Mouse (Mus musculus) kidney, embryonic 14.5 days (tissue): ENCODE data around the gene Ttc29. TPM values are rescaled to one million over a fixed set of nuclear protein-coding genes. Genes with fewer than 3 reads are reported as not detected.

Experiments used
- ATAC-seq: fragments of 200-750 bp; cut with Nextera tagmentation; 2 replicates; pipeline ENCODE4 v1.8.0; 2017; ENCODE audit warnings: moderate number of reproducible peaks, mild to moderate bottlenecking, moderate TSS enrichment, moderate library complexity; ENCODE audit not compliant: low FRiP score, low TSS enrichment
- H3K27ac ChIP-seq: fragments of 300-500 bp; sonication (generic); 2 replicates; pipeline ENCODE4 v1.5.1; 2014; ENCODE audit warnings: low read depth, mild to moderate bottlenecking, low read length, moderate library complexity, mixed read lengths
- H3K27me3 ChIP-seq: fragments of 300-500 bp; sonication (generic); 2 replicates; pipeline ENCODE4 v1.6.1; 2014; ENCODE audit warnings: mild to moderate bottlenecking, low read length; ENCODE audit not compliant: control insufficient read depth, insufficient read depth
- H3K36me3 ChIP-seq: fragments of 300-500 bp; sonication (generic); 2 replicates; pipeline ENCODE4 v1.6.1; 2014; ENCODE audit warnings: low read length, mixed read lengths; ENCODE audit not compliant: control insufficient read depth, insufficient read depth
- H3K4me1 ChIP-seq: fragments of 300-500 bp; sonication (generic); 2 replicates; pipeline ENCODE4 v1.6.1; 2014; ENCODE audit warnings: low read length, mixed read lengths; ENCODE audit not compliant: control insufficient read depth, insufficient read depth
- H3K4me2 ChIP-seq: fragments of 300-500 bp; sonication (generic); replicated peaks from 2 replicates; pipeline ENCODE4 v1.6.1; 2014; ENCODE audit warnings: low read depth, mild to moderate bottlenecking, low read length
- H3K4me3 ChIP-seq: fragments of 300-500 bp; sonication (generic); 2 replicates; pipeline ENCODE4 v1.5.1; 2014; ENCODE audit warnings: mild to moderate bottlenecking, low read length
- H3K9ac ChIP-seq: fragments of 300-500 bp; sonication (generic); 2 replicates; pipeline ENCODE4 v1.6.1; 2014; ENCODE audit warnings: low read depth, mild to moderate bottlenecking, low read length, moderate library complexity
- H3K9me3 ChIP-seq: fragments of 300-500 bp; sonication (generic); 2 replicates; pipeline ENCODE4 v1.6.1; 2016; ENCODE audit warnings: low read length; ENCODE audit not compliant: control insufficient read depth
- WGBS: fragments of 180-500 bp; shearing (Covaris S2); extraction: QIAGEN DNeasy Blood & Tissue Kit; methylation state at CpG from one replicate; pipeline ENCODE4 v1.1.7; 2014; 5-methylcytosine and 5-hydroxymethylcytosine counted together
- polyA plus RNA-seq: library from polyadenylated mRNA; unstranded; fragments of >200 nt; fragmentation: Nextera tagmentation; extraction: Ambion mirVana; gene quantifications from 2 replicates; pipeline ENCODE4 v1.2.1, GENCODE M21; 2014

The Ttc29 gene
- polyA plus RNA-seq, 1 experiment from 2014 or later, result not detected

DNA sequence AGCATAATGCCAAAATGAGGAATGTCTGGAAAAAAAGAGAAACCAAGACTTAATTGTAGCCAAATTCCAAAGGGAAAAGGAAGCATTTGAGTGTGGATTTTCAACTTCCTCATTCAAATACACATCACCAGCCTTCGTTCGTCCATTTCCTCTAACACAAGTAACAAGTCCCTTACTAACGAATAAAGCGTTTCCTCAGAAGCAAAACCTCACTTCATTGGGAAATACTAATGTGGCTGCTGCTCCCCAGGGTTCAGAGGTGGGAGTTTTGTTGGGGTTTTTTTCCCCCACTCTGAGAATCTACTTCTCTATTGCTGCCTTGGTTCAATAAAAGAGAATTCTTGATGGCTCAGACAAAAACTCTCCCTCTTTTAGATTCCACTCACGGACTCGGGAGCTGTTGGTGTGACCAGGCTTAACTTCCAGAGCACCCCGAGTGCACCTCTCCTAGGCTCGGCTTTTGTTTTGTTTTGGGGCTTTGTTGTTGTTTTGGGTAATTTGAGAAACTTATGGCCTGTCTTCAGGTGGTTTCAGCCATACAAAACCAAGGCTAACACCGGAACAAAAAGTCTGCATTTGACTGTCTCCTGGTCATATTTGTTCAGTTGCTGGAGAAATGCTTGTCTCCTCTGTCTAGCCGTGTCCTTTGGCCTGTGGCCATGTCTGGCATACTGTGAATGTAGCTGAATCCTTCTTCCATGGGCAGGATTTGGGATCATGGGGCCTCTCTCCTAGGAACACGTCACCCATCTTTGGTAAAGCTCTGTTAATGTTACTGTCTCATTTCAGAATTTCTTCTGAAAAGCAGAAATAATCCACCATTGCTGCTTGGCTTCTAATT, 127.8 kb downstream of the Ttc29 start:
- Histone ChIP-seq H3K9ac (no peak overlapping the region), H3K4me1 (no peaks in the 10 kb centered on the region), H3K27ac (no peak overlapping the region), H3K4me2 (no peak overlapping the region), H3K36me3 (no peaks in the 10 kb centered on the region), H3K9me3 (no peaks in the 10 kb centered on the region), H3K4me3 (no peak overlapping the region), H3K27me3 (no peaks in the 10 kb centered on the region; the same call in 1 of the 2 replicates)
- ATAC-seq, result no peak
- 68% methylated on average over 11 of the region's 11 CpGs for WGBS

DNA sequence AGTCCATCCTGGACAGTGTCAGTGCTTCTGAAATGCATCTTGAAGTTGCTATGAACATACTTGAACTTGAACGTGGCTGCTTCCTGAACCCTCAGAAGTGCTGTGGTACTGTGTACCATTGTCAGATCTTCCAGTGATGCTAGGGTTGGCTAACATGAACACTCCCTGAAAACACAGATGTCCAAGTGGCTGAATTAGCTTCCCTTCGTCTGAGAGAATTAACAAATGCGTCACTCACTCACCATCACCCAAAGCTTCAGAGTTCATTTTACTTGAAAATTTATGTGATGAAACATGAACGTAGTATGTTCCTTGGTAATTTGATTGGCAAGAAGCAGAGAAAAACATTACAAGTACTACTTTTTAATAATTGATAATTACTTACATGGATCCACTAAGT, 129.1 kb downstream of the Ttc29 start:
- Histone ChIP-seq H3K36me3 (no peaks in the 10 kb centered on the region), H3K9me3 (no peaks in the 10 kb centered on the region), H3K4me2 (no peak overlapping the region), H3K9ac (no peak overlapping the region), H3K27me3 (no peaks in the 10 kb centered on the region; the same call in 1 of the 2 replicates), H3K4me1 (no peaks in the 10 kb centered on the region), H3K4me3 (no peak overlapping the region), H3K27ac (no peak overlapping the region)
- WGBS, result 79% methylated on average over 4 of the region's 4 CpGs
- no peak for ATAC-seq

DNA sequence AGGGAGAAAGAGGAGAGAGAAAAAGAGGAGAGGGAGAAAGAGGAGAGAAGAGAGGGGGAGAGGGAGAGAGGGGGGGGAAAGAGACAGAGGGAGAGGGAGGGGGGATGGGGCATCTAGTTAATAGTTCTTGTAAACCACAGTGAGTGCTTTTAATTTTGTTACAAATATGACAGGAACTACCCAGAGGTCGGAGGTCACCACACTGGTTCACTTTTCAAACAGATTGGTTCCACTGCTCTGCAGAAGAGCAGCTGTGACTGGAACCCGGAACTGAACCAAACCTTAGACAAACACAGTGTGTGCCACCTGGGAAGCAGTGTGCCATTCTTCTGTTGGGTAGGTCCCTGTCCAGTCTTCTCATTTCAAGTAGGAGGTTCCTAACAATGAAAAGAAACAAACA, 130.9 kb downstream of the Ttc29 start:
- no peak for ATAC-seq
- Histone ChIP-seq H3K4me3 (no peak overlapping the region), H3K27ac (no peak overlapping the region), H3K4me1 (no peaks in the 10 kb centered on the region), H3K9ac (no peak overlapping the region), H3K4me2 (no peak overlapping the region), H3K9me3 (no peaks in the 10 kb centered on the region), H3K36me3 (no peaks in the 10 kb centered on the region), H3K27me3 (no peaks in the 10 kb centered on the region; the same call in 1 of the 2 replicates)
- 51% methylated on average over 2 of the region's 2 CpGs for WGBS

DNA sequence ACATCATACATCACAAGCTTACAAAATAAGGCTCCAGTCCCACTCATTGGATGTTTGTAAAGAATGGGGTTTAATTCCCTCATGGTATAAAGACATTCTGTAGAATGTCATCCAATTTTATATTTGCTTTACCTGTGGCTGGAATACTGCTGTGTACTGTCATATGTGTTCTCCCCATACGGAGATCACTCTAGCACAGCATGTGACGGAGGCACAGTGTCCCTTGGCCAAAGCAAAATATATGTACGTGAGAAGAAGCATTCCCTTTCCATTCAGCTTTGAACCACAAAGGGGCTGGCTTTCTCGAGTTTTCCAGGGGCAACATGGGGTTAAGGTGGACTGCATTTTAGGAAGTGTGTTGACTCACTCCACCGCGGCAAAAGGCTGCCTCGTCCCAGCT, 132.6 kb downstream of the Ttc29 start:
- Histone ChIP-seq H3K9me3 (no peaks in the 10 kb centered on the region), H3K4me2 (no peak overlapping the region), H3K36me3 (no peaks in the 10 kb centered on the region), H3K4me3 (no peak overlapping the region), H3K27ac (no peak overlapping the region), H3K9ac (no peak overlapping the region), H3K27me3 (no peaks in the 10 kb centered on the region; the same call in 1 of the 2 replicates), H3K4me1 (no peaks in the 10 kb centered on the region)
- 33% methylated on average over 7 of the region's 7 CpGs for WGBS
- ATAC-seq, result no peak

DNA sequence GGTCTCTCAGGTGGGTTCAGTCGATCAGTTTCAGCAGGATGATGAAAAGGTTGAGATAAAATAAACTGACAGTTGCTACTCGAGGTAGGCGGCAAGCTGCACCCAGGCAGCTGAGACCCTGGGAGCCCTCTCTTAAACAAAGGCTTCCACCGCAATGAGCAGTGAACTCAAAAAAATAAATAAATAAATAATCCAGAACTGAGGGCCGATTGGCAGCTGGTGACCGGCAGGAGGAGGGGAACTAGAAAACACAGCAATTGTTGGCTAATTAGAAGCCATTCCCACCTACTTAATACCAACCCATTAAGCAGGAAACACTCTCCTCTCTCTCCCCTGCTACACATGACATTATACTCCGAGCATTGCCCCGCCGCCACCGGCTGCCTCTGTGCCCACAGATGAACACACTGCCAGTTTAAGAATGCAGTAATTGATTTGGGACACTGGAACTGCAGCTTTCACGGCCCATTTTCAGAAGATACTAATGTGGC, 133.1 kb downstream of the Ttc29 start:
- no peaks in the 10 kb centered on the region; the same call in 1 of the 2 replicates for H3K27me3 ChIP-seq
- no peak overlapping the region for H3K27ac ChIP-seq
- no peak overlapping the region for H3K4me3 ChIP-seq
- H3K9me3 ChIP-seq, result no peaks in the 10 kb centered on the region
- 17% methylated on average over 11 of the region's 11 CpGs for WGBS
- no peak overlapping the region for H3K9ac ChIP-seq
- H3K4me2 ChIP-seq, result no peak overlapping the region
- H3K36me3 ChIP-seq, result no peaks in the 10 kb centered on the region
- ATAC-seq, result no peak
- no peaks in the 10 kb centered on the region for H3K4me1 ChIP-seq

DNA sequence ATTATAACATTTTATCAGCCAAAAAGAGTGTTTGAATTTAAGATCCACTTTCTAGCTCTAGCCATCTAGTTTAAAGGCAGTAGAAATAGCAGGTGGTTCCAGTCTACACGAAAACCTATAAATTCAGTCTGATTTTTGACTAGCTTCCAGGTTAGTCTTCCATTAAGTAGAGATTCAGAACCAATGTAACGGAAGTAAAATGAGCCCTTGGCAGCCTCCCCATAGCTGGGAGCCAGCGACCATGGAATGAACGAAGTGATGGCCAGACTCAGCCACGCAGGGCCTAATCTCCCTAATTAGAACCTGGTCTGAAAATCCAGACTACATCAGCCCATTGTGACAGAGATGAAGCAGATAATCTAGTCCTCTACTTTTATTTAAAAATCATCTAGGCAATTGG, 140.8 kb downstream of the Ttc29 start:
- WGBS, result 59% methylated on average over 5 of the region's 5 CpGs
- Histone ChIP-seq H3K36me3 (no peaks in the 10 kb centered on the region), H3K9ac (no peak overlapping the region), H3K27me3 (no peaks in the 10 kb centered on the region), H3K4me2 (no peak overlapping the region), H3K4me1 (no peaks in the 10 kb centered on the region), H3K4me3 (no peak overlapping the region), H3K9me3 (no peaks in the 10 kb centered on the region), H3K27ac (no peak overlapping the region)
- ATAC-seq, result no peak

DNA sequence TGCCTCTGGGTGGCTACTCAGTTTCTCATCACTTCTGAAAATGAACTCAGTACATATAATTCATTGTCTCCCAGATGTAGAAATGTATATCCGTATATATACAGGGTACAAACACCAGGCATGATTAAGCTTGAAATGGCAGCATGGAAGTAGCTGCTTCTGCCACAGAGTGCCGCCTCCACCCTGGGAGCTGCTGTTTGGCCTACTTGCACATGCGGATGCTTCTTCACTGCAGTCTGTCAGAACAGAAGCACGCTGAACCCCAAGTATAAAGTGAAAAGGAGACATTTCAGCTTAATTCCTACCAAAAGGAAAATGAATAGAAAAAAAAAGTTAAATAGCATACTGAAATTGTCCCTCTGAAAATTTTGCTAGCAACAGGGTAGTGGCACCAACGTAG, 141.7 kb downstream of the Ttc29 start:
- no peak overlapping the region for H3K4me2 ChIP-seq
- H3K4me1 ChIP-seq, result no peaks in the 10 kb centered on the region
- no peaks in the 10 kb centered on the region for H3K9me3 ChIP-seq
- no peaks in the 10 kb centered on the region for H3K27me3 ChIP-seq
- H3K27ac ChIP-seq, result no peak overlapping the region
- H3K36me3 ChIP-seq, result no peaks in the 10 kb centered on the region
- no peak for ATAC-seq
- no peak overlapping the region for H3K4me3 ChIP-seq
- 92% methylated on average over 5 of the region's 5 CpGs for WGBS
- H3K9ac ChIP-seq, result no peak overlapping the region

DNA sequence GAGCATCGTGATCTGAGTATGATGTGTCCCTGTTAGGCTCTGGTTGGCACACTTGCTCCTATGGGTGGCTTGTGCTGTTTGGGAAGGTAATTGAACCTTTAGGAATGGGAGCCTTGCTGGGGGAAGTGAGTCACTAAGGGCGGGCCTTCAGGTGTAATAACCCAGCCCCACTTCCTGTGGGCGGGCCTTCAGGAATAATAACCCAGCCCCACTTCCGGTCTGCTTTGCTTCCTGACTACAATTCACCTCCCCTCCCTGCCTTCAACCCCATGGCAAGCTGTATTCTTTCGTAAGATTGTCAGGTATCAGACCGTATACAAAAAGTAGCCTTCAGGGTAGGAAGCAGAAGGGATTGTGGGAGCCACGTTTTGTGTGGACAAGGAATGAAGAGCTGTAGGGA, 177.7 kb downstream of the Ttc29 start:
- H3K4me2 ChIP-seq, result no peak overlapping the region
- H3K9ac ChIP-seq, result no peak overlapping the region
- H3K27me3 ChIP-seq, result no peaks in the 10 kb centered on the region
- WGBS, result 87% methylated on average over 7 of the region's 7 CpGs
- no peak for ATAC-seq
- H3K36me3 ChIP-seq, result no peaks in the 10 kb centered on the region
- H3K9me3 ChIP-seq, result no peaks in the 10 kb centered on the region
- H3K27ac ChIP-seq, result no peak overlapping the region
- H3K4me1 ChIP-seq, result no peaks in the 10 kb centered on the region
- H3K4me3 ChIP-seq, result no peak overlapping the region

DNA sequence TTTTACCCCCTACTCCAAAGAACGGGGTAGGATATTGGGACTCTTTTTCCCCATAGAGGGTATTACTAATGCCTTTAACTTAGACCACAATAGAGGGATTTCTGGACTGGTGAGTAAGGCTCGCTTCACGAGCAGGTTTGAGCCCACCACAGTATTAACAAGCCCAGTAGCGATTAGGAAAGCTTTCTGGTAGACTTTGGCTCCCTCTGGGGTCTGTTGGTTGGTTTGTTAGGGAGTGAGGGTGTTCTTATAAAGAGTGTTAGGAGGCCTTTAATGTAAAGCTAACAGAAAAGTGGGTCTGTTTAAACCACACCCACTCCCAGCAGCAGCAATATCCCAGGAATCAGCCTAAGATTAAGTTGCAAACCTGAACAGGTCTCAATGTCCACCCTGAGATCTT, 206.2 kb downstream of the Ttc29 start:
- Histone ChIP-seq H3K4me2 (peak overlapping the region; percentile 52), H3K36me3 (no peaks in the 10 kb centered on the region), H3K4me3 (no peak overlapping the region), H3K4me1 (peaks cover 9% of the 10 kb centered on the region; the same call in 1 of the 2 replicates), H3K9me3 (no peaks in the 10 kb centered on the region), H3K9ac (no peak overlapping the region), H3K27ac (no peak overlapping the region), H3K27me3 (peaks cover 42% of the 10 kb centered on the region)
- ATAC-seq, result no peak
- 31% methylated on average over 4 of the region's 4 CpGs for WGBS
